Mouse (Mus musculus): ENCODE measurements around the gene Kif3a. TPM values are rescaled to one million over a fixed set of nuclear protein-coding genes. Genes with fewer than 3 reads are reported as not detected.

Gene Kif3a
- polyA plus RNA-seq, 2 experiments: 38.3 to 63.7 TPM

GRCm38 (mm10) chr11:53591116-53591515 is 23.9 kb downstream of the Kif3a start:
- Histone ChIP-seq H3K27me3 (ENCODE audit: control insufficient read depth, insufficient read depth, low read length) (no peaks in the 10 kb centered on the region), H3K9me3 (ENCODE audit: control insufficient read depth, low read length) (no peaks in the 10 kb centered on the region), H3K36me3 (ENCODE audit: control insufficient read depth, insufficient read depth, low read length) (peaks cover 58% of the 10 kb centered on the region), H3K4me1 (ENCODE audit: control insufficient read depth, insufficient read depth, low read length) (no peaks in the 10 kb centered on the region), H3K4me3 (replicated peaks; ENCODE audit: low read length) (no peak overlapping the region), H3K9ac (ENCODE audit: low read depth, low read length, severe bottlenecking) (no peak overlapping the region), H3K4me2 (replicated peaks; ENCODE audit: low read depth, low read length, severe bottlenecking) (no peak overlapping the region), H3K27ac (replicated peaks; ENCODE audit: low read depth, low read length) (no peak overlapping the region)
- WGBS: 93% methylated on average over 5 of the region's 5 CpGs
- no peak for ATAC-seq (ENCODE audit: low FRiP score, low read depth)
- TF ChIP-seq POLR2A (IDR thresholded peaks at IDR 0.05; ENCODE audit: borderline replicate concordance, extremely low read depth, insufficient read depth, insufficient read length): no peak
- no peak for DNase-seq (ENCODE audit: low spot score)

GRCm38 (mm10) chr11:53604983-53605382 is 37.8 kb downstream of the Kif3a start:
- H3K27me3 ChIP-seq (ENCODE audit: control insufficient read depth, insufficient read depth, low read length): no peaks in the 10 kb centered on the region
- ATAC-seq (ENCODE audit: low FRiP score, low read depth) (no peak), DNase-seq (ENCODE audit: low spot score) (no peak)
- 82% methylated on average over 3 of the region's 3 CpGs for WGBS
- H3K4me3 ChIP-seq (replicated peaks; ENCODE audit: low read length): no peak overlapping the region
- TF ChIP-seq POLR2A (IDR thresholded peaks at IDR 0.05; ENCODE audit: borderline replicate concordance, extremely low read depth, insufficient read depth, insufficient read length): no peak
- no peak overlapping the region for H3K27ac ChIP-seq (replicated peaks; ENCODE audit: low read depth, low read length)
- no peaks in the 10 kb centered on the region for H3K4me1 ChIP-seq (ENCODE audit: control insufficient read depth, insufficient read depth, low read length)
- no peaks in the 10 kb centered on the region for H3K9me3 ChIP-seq (ENCODE audit: control insufficient read depth, low read length)
- H3K36me3 ChIP-seq (ENCODE audit: control insufficient read depth, insufficient read depth, low read length): peaks cover 20% of the 10 kb centered on the region
- H3K4me2 ChIP-seq (replicated peaks; ENCODE audit: low read depth, low read length, severe bottlenecking): no peak overlapping the region
- H3K9ac ChIP-seq (ENCODE audit: low read depth, low read length, severe bottlenecking): no peak overlapping the region

GRCm38 (mm10) chr11:53605609-53606008 is 38.4 kb downstream of the Kif3a start:
- Histone ChIP-seq H3K27me3 (ENCODE audit: control insufficient read depth, insufficient read depth, low read length) (no peaks in the 10 kb centered on the region), H3K4me2 (replicated peaks; ENCODE audit: low read depth, low read length, severe bottlenecking) (no peak overlapping the region), H3K9ac (ENCODE audit: low read depth, low read length, severe bottlenecking) (no peak overlapping the region), H3K27ac (replicated peaks; ENCODE audit: low read depth, low read length) (no peak overlapping the region), H3K9me3 (ENCODE audit: control insufficient read depth, low read length) (no peaks in the 10 kb centered on the region), H3K36me3 (ENCODE audit: control insufficient read depth, insufficient read depth, low read length) (peaks cover 14% of the 10 kb centered on the region), H3K4me3 (replicated peaks; ENCODE audit: low read length) (no peak overlapping the region), H3K4me1 (ENCODE audit: control insufficient read depth, insufficient read depth, low read length) (no peaks in the 10 kb centered on the region)
- no peak for TF ChIP-seq POLR2A (IDR thresholded peaks at IDR 0.05; ENCODE audit: borderline replicate concordance, extremely low read depth, insufficient read depth, insufficient read length)
- DNase-seq (ENCODE audit: low spot score) (no peak), ATAC-seq (ENCODE audit: low FRiP score, low read depth) (no peak)
- WGBS: 9% methylated on average over 12 of the region's 12 CpGs

- TF ChIP-seq POLR2A (IDR thresholded peaks at IDR 0.05; ENCODE audit: borderline replicate concordance, extremely low read depth, insufficient read depth, insufficient read length): no peak
- no peaks in the 10 kb centered on the region for H3K27me3 ChIP-seq (ENCODE audit: control insufficient read depth, insufficient read depth, low read length)
- H3K36me3 ChIP-seq (ENCODE audit: control insufficient read depth, insufficient read depth, low read length): 0 out of 2 replicates have a peak, but pooled peaks cover 3% of the 10 kb centered on the region
- no peak overlapping the region for H3K9ac ChIP-seq (ENCODE audit: low read depth, low read length, severe bottlenecking)
- H3K4me3 ChIP-seq (replicated peaks; ENCODE audit: low read length): no peak overlapping the region
- H3K4me2 ChIP-seq (replicated peaks; ENCODE audit: low read depth, low read length, severe bottlenecking): no peak overlapping the region
- DNase-seq (ENCODE audit: low spot score) (no peak), ATAC-seq (ENCODE audit: low FRiP score, low read depth) (no peak)
- H3K4me1 ChIP-seq (ENCODE audit: control insufficient read depth, insufficient read depth, low read length): no peaks in the 10 kb centered on the region
- WGBS: 59% methylated on average over 6 of the region's 6 CpGs
- H3K27ac ChIP-seq (replicated peaks; ENCODE audit: low read depth, low read length): no peak overlapping the region
- no peaks in the 10 kb centered on the region for H3K9me3 ChIP-seq (ENCODE audit: control insufficient read depth, low read length)
These were observed 42.1 kb downstream of the Kif3a start for GRCm38 (mm10) chr11:53609231-53609630.

GRCm38 (mm10) chr11:53609672-53610071 is 42.5 kb downstream of the Kif3a start:
- Histone ChIP-seq H3K9me3 (ENCODE audit: control insufficient read depth, low read length) (no peaks in the 10 kb centered on the region), H3K4me2 (replicated peaks; ENCODE audit: low read depth, low read length, severe bottlenecking) (no peak overlapping the region), H3K9ac (ENCODE audit: low read depth, low read length, severe bottlenecking) (no peak overlapping the region), H3K4me1 (ENCODE audit: control insufficient read depth, insufficient read depth, low read length) (no peaks in the 10 kb centered on the region), H3K27ac (replicated peaks; ENCODE audit: low read depth, low read length) (no peak overlapping the region), H3K36me3 (ENCODE audit: control insufficient read depth, insufficient read depth, low read length) (0 out of 2 replicates have a peak, but pooled peaks cover 3% of the 10 kb centered on the region), H3K4me3 (replicated peaks; ENCODE audit: low read length) (no peak overlapping the region), H3K27me3 (ENCODE audit: control insufficient read depth, insufficient read depth, low read length) (no peaks in the 10 kb centered on the region)
- WGBS: 75% methylated on average over 3 of the region's 3 CpGs
- no peak for DNase-seq (ENCODE audit: low spot score)
- no peak for ATAC-seq (ENCODE audit: low FRiP score, low read depth)
- no peak for TF ChIP-seq POLR2A (IDR thresholded peaks at IDR 0.05; ENCODE audit: borderline replicate concordance, extremely low read depth, insufficient read depth, insufficient read length)

GRCm38 (mm10) chr11:53615172-53615571 is 48.0 kb downstream of the Kif3a start:
- no peaks in the 10 kb centered on the region for H3K9me3 ChIP-seq (ENCODE audit: control insufficient read depth, low read length)
- no peak overlapping the region for H3K9ac ChIP-seq (ENCODE audit: low read depth, low read length, severe bottlenecking)
- H3K36me3 ChIP-seq (ENCODE audit: control insufficient read depth, insufficient read depth, low read length): no peaks in the 10 kb centered on the region
- no peak for TF ChIP-seq POLR2A (IDR thresholded peaks at IDR 0.05; ENCODE audit: borderline replicate concordance, extremely low read depth, insufficient read depth, insufficient read length)
- no peak overlapping the region for H3K4me3 ChIP-seq (replicated peaks; ENCODE audit: low read length)
- no peak for ATAC-seq (ENCODE audit: low FRiP score, low read depth)
- H3K4me2 ChIP-seq (replicated peaks; ENCODE audit: low read depth, low read length, severe bottlenecking): no peak overlapping the region
- 65% methylated on average over 6 of the region's 6 CpGs for WGBS
- no peaks in the 10 kb centered on the region for H3K4me1 ChIP-seq (ENCODE audit: control insufficient read depth, insufficient read depth, low read length)
- H3K27me3 ChIP-seq (ENCODE audit: control insufficient read depth, insufficient read depth, low read length): no peaks in the 10 kb centered on the region
- no peak overlapping the region for H3K27ac ChIP-seq (replicated peaks; ENCODE audit: low read depth, low read length)
- no peak for DNase-seq (ENCODE audit: low spot score)
